Mouse (Mus musculus) embryo, embryonic 10.5 days (tissue): ENCODE measurements at regions not wholly inside any gene's neighbourhood (a gene's known extent, or its start where the extent isn't known, plus 50 kb on each side); places are given as distances from the start of the nearest gene placed in this dataset.

ENCODE experiments used
- DNase-seq: peaks from one replicate; pipeline ENCODE4 v3.0.0-alpha.2; 2015; ENCODE audit warnings: low spot score

DNA sequence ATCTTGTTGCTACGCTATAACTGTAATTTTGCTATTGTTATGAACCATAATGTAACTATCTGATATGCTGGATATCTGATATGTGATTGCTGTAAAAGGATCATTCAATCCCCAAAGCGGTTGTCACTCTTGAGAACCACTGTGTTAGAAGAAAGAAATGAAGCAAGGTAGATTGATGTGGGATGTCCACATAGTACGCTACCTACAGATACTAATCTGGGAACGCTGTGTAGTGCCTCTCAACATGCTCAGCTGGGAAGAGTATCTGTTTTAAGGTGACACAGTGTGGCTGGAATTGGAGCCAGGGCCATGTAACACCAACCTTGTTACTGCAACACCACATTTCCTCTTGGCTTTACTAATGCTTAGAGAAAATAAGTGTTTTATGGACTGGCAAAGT is 456.2 kb upstream of the Slc30a5 start:
- DNase-seq: no peak

GRCm38 (mm10) chr13:101287131-101287530 is 453.9 kb upstream of the Slc30a5 start:
- DNase-seq: no peak

DNA sequence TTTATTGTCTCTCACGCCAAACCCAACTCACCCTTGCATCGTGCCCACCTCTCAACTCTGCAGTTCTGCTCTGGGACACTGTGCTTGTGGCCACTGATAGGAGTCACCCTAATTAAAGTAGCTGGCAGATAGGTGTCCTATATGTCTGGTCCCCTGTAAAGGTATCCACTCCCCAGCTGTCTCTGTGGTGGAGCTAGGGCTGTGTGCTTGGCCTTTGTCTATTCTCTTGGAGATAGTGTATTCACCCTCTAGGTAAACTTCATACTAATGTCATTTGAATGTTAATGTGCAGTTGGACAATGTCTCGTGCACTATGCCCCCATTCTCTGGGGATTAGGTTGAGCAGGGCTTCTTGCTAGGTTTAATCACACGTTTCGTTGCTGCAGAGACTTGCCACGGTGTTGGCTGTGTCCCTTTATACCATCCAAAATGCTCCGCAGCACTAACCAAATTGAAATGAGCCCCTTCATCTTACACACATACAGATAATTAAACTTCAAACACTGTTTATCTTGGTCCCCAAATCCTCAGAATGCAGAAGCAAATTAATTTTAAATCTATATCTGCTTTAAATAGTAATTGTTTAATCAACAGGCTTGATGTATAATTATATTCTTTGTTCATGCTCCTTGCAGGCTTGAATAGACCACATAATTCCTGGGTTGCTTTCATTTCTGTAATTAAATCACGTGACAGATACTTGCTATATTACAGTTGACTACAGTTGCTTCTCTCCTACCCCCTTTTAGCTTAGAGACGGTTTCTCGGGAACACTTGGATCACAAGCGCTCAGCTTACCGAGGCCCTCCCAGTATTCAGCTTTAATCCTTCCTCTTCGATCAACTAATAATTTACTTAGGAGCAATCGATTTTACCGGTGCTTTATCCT is 453.0 kb upstream of the Slc30a5 start:
- no peak for DNase-seq

GRCm38 (mm10) chr13:101278127-101278526 is 444.9 kb upstream of the Slc30a5 start:
- DNase-seq: no peak

- DNase-seq: no peak
These were observed 443.5 kb upstream of the Slc30a5 start for GRCm38 (mm10) chr13:101276766-101277165.

GRCm38 (mm10) chr13:101274470-101275141 is 441.4 kb upstream of the Slc30a5 start:
- no peak for DNase-seq

DNA sequence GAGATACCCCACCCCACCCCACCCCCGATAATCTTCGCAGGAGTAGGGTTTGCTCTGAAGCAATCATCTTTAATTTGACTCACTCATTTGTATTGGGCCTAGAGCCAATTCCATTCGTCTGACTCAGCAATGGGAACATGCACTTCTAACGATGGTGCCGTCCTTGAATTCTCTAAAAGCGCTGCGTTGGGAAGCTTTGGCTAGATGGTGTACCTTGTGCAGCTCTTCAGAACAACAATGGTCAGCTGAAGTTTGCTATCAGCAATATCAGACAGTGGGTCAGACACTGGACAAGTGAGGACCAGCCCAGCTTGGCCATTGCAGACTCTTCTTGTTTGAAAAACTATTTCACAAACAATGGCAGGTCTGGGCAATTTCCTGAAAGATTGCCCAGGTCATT is 440.1 kb upstream of the Slc30a5 start:
- DNase-seq: no peak

DNA sequence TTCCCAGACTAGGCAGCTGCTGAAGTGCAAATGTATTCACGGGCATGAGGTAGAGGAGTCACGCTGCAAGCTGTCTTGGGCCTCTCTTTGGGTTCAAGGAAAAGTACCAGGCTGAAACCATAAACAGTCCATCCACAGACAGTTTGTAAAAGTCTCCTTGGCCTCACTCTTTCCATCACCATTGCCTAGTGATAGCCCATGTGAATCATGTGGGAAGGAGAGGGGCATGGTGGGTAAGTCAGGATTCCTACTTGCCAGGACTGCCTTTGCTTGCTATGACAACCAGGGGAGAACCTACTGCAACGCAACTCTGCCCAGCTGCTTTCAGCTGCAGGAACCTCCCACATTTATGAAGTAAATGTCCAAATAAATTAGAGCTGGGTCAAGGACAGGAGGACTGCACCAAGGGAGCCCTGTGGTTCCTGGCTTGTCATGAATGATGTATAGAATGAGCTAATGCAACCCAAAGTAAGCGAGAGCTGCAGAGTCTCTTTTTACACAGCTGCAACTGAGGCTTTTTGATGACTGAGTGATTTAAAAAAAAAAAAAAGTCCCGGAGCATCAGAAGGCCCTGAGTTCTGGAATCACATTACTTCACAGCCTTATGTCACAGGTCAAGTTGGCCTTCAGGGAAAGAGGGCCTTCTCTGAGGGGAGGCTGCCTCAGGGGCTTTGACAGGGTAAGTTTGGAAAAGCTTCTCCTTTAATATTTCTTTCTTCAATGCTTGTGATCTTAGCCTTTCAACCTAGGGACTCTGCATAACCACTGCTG is 420.7 kb upstream of the Slc30a5 start:
- peak; percentile 7 for DNase-seq

DNA sequence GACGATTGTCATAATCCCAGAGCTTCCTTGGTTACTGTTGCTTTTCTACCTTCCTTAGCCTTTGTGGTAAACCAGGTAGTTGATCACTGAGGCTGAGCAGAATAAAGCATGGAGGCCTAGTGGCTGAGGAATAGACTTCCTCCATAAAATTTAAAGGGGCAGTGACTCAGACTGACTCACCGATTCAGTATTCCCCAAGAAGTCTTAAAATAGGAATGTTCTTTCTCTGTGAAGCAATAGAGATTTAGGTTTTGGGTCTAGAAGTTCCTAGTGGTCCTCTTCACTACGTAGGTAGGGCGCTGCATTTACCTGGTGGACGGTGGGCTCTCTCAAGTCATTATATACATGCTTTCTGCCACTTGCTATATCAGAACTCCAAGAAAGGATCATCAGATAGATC is 416.1 kb upstream of the Slc30a5 start:
- DNase-seq: no peak

DNA sequence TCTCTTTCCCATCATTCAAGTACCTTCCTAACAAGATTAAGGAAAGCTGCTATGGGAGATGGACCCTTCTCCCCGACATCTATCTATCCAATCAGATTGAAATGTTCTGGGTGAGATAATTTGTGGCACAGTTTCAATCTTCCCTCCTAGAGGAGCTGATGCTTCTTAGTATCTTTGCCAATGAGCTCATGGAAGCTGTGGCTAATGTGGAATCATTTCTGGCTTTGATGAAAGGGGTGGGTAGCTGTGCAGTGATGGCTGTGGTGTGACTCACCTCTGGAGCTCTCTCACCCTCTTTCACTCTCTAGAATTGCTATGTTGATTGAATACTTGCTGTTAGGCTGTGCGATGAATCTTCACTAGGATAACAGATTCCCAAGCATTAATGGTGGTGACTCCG is 411.1 kb upstream of the Slc30a5 start:
- no peak for DNase-seq

- DNase-seq: no peak
These were observed 405.6 kb upstream of the Slc30a5 start for GRCm38 (mm10) chr13:101238860-101239259.

DNA sequence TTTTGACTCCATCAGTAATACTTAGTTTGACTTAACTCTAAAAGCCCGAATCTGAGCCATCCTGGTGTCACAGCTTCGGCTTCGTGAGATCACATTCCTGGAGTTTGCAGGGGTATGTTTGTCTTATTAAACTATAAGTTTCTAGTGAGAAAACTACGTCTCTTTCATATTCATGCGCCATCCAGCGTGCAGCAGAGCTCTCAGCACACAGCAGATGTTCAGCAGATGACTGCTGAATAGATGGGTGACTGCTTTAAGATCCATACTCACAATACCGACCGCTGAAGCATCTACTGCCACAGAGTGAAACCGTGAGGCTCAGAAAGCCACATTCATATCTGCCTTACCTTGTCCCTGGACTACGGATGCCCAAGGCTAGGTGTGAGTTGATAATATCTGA is 403.8 kb upstream of the Slc30a5 start:
- DNase-seq: no peak

DNA sequence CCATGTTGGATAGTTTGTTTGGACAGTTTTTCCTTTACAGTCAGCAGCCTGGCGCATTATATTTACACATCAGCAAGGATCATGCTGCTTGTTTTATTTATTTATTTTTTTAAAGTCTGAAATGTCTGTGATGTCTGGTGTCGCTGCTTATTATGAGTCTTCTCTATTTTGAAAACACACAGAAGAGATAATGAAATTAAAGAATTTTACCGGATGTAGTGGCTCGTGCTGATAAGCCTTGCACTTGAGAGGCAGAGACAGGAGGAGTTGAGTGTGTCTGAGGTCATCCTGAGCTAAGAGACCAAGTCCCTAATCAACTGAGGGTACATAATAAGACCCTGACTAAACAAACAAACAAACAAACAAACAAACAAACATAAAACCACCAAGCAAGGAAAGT is 402.6 kb upstream of the Slc30a5 start:
- no peak for DNase-seq

DNA sequence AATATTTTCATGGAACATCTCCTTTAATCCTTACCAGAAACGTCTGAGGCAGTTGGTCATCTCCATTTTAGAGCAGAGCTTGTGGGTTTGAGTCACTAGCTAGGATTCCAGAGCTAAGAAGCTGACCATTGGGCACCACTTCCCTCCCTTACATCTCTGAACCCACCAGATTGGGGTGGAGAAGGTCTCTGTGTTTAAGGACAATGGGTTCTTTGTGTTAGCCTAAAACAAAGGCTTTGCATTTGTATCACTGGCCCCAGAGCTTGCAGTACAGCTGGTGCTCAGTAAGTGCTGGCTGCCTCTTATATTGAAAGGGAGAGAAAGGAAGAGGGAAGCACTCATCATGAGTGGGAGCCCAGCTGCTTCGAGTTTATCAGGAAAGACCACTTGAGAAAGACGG is 401.9 kb upstream of the Slc30a5 start:
- DNase-seq: peak; percentile 40

DNA sequence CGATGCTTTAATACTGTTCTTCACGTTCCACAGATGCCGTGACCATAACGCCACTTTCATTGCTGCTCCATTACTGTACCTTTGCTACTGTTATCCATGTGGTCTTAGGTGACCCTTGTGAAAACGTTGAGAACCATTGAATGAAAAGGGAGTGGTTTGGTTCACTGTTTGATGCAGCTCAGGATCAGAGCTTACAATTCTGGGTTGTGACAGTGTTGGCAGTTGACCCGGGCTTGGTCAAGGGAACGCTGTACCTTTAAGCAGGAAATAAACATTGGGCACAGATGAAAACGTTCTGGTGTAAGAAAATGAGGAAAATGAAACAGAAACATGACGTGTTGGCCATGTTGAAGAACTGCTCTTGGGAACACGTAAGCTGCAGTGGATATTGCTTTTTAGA is 401.3 kb upstream of the Slc30a5 start:
- no peak for DNase-seq

DNA sequence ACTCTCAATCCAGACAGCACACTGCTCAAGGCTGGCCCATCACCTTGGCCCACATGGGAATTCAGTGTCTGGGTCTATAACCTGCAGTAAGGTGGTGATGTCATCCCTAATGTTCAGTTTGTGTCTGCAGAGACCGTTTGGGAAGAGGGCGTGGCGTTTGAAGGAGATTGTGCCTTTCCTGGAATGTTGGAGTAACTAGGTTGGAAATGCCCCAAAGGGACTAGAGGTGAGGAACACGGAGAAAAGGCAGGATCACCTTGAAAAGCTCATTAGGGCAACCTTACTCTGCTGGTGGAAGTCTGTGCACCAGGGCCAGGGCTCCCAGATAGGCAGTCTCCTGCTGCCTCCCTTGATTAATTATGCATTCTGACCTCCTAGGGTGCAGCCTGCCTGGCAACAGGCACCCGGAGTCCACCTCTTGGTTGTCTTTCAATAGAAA is 400.6 kb upstream of the Slc30a5 start:
- peak; percentile 14 for DNase-seq

DNA sequence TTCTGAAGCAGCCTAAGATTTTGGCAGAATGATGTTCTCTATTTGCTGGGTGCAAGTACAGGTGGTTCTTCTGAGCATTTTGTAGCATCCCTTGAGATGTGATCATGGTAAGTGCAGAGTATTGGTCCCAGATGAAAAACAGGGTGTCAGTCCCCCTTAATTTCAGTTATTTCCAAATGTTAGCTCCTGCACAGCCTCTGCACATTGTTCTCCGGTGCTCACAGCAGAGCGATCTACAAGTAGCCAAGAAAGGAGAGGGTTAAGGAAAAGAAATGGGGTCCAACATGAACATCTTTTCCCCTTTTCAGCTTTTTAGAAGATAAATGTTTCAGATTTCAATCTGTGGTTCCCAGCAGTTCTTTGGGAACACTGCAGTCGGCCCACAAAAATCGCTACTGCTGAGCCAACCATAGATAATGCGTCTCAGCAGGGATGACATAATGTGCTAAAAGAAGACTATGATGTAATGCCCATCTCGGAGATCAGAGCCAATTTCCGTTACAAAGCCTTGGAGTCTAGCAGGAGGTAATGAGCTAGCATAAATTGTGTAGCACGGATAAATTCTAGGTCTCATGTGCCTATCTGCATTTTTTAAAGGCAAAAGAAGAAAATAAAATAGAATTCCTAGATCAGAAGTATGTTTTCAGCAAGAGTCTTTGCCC is 400.1 kb upstream of the Slc30a5 start:
- DNase-seq: peak; percentile 76

- no peak for DNase-seq
These were observed 396.6 kb upstream of the Slc30a5 start for GRCm38 (mm10) chr13:101229861-101230260.

- DNase-seq: no peak
These were observed 392.1 kb upstream of the Slc30a5 start for GRCm38 (mm10) chr13:101225366-101225765.

DNA sequence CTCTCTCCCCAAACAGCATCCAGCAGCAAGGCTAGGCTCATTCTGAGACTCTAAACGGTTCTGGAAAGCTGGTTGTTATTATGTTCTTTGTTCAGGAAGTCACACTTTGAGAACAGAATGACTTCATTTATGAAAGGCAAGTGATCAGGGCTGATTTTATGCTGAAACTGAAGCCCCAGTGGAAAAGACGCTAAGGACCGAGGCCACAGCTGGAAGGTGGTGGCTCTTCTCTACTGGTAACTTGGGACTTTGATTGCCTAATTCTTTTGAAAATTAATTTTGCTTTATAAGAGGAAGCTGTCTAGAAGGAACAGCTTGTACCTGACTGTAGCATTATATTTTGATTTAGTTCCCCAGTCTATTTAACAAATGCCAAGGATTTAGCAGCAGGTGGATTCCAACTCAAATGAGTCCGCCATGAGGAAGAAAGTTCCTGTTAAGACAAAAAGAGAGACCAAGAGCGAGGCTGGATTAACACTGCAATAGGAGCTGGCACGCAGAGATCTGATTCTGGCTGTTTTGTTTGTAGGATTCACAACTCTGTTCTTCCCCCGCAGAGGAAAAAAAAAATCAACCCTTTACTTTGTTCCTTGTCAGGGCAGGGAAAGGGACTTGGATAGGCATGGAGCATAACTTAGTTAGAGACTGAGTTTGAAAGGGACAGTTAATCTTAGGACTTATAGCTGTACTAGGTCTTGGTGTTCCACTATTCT is 388.3 kb upstream of the Slc30a5 start:
- no peak for DNase-seq

DNA sequence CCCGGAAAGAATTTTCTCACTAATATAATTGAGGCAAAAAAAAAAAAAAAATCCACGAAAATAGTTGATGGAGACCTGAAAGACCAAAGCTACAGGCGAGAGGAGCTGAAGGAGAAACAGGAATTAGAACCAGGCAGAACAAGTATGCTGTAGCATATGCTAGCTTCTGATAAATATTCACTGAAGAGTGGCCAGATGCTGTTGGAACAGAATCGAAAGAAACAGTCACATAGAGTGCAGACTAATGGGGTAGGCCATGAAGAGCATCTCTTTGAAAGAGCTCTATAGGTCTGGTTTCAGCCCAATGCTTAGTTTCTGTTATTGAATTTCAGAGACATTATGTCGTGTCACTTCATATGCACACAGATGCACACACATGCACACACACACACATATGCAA is 386.3 kb upstream of the Slc30a5 start:
- no peak for DNase-seq
